In the genomic region with DNA sequence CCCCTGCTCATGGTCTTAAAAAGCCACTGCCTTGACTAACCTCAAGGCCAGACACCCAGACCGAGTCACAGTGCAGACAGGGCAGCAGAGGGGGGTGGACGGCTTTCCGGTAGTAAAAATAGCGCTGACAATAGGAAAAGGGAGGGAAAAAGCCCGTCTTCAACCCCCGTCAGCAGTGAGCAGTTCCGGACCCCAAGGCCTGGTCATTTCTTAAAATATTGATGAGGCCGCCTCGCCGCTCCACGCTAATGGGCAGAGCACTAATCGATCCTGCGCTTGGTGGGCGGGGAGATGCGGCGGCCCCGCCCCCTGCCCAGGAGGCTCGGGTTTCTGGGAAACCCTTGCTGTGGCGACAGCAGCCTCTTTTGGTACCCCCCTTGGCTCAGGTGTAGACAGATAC, we compare ENCODE assay signal across 9 mouse cellular contexts. TPM values are rescaled to one million over a fixed set of nuclear protein-coding genes. Genes with fewer than 3 reads are reported as not detected.
DNase-seq lines count a peak whose midpoint lies in the region; ATAC-seq and TF ChIP-seq lines count a peak whose summit lies in the region.
"Had no signal": no experiment of that assay in that cellular context is flagged by ENCODE, and none has a peak within 500 bp of the region (broad histone marks: within the 10 kb centered on the region; RNA-seq: fewer than 3 reads in every experiment).

No protein-coding gene starts in this region.

- 5% methylated on average over 19 of the region's 19 CpGs for WGBS in heart, embryonic 15.5 days
- 4% methylated on average over 19 of the region's 19 CpGs for WGBS in embryonic facial prominence, embryonic 14.5 days
- 2% methylated on average over 19 of the region's 19 CpGs for WGBS in kidney, postnatal 0 days
- 5% methylated on average over 19 of the region's 19 CpGs for WGBS in midbrain, postnatal 0 days

- H3K4me1 ChIP-seq in heart, embryonic 15.5 days (replicated peaks) = peaks cover 8% of the 10 kb centered on the region
- peaks cover 8% of the 10 kb centered on the region for H3K4me1 ChIP-seq in embryonic facial prominence, embryonic 14.5 days (ENCODE audit: control insufficient read depth, insufficient read depth, low read length)
- H3K4me1 ChIP-seq in kidney, postnatal 0 days (replicated peaks; ENCODE audit: insufficient read depth, low read length) = peaks cover 7% of the 10 kb centered on the region; the same call in 1 of the 2 replicates
- peaks cover 5% of the 10 kb centered on the region; the same call in 1 of the 2 replicates for H3K4me1 ChIP-seq in midbrain, postnatal 0 days (ENCODE audit: insufficient read depth, low read length)

- H3K9me3 ChIP-seq in heart, embryonic 15.5 days (replicated peaks) = no peaks in the 10 kb centered on the region
- no peaks in the 10 kb centered on the region for H3K9me3 ChIP-seq in embryonic facial prominence, embryonic 14.5 days (ENCODE audit: control insufficient read depth, low read length)
- H3K9me3 ChIP-seq in kidney, postnatal 0 days (replicated peaks; ENCODE audit: low read length) = no peaks in the 10 kb centered on the region
- H3K9me3 ChIP-seq in midbrain, postnatal 0 days (ENCODE audit: low read length) = no peaks in the 10 kb centered on the region
- H3K9me3 ChIP-seq: G1E had no signal

- H3K9ac ChIP-seq in heart, embryonic 15.5 days = 0 out of 2 replicates have a peak overlapping the region, but pooled peaks have one; percentile 17
- H3K9ac ChIP-seq in embryonic facial prominence, embryonic 14.5 days (ENCODE audit: low read depth, low read length) = peak overlapping the region; percentile 42
- peak overlapping the region; percentile 39; the same call in 1 of the 2 replicates for H3K9ac ChIP-seq in kidney, postnatal 0 days (ENCODE audit: low read depth, low read length)
- H3K9ac ChIP-seq in midbrain, postnatal 0 days (replicated peaks; ENCODE audit: low read length, poor library complexity, severe bottlenecking) = peak overlapping the region; percentile 63

- no peak for ATAC-seq in heart, embryonic 15.5 days (replicated peaks; ENCODE audit: insufficient number of reproducible peaks, insufficient read depth, low FRiP score, low read depth)
- no peak for ATAC-seq in embryonic facial prominence, embryonic 14.5 days (ENCODE audit: low read depth)
- ATAC-seq in kidney, postnatal 0 days (replicated peaks; ENCODE audit: low FRiP score, low read depth) = no peak
- ATAC-seq in midbrain, postnatal 0 days (ENCODE audit: low FRiP score) = no peak
- ATAC-seq in erythroid progenitor cell, adult 5-6 weeks (replicated peaks; ENCODE audit: low FRiP score, poor library complexity, severe bottlenecking) = no peak

- no peak for TF ChIP-seq CTCF in kidney, postnatal 0 days (IDR thresholded peaks at IDR 0.05; ENCODE audit: low read depth)
- no peak for TF ChIP-seq CTCF in midbrain, postnatal 0 days (IDR thresholded peaks at IDR 0.05)

- no peak for DNase-seq in heart, postnatal 10 days
- DNase-seq in embryonic facial prominence, embryonic 14.5 days (ENCODE audit: low spot score) = no peak
- peak; percentile 42 for DNase-seq in kidney, postnatal 0 days (ENCODE audit: low spot score)
- DNase-seq in midbrain, postnatal 0 days (ENCODE audit: low spot score) = no peak
- DNase-seq in gastrocnemius, postnatal 14 days = no peak
- DNase-seq in thymus, postnatal 4 days = no peak

- H3K4me3 ChIP-seq in heart, embryonic 15.5 days = peak overlapping the region; percentile 35
- peak overlapping the region; percentile 32 for H3K4me3 ChIP-seq in embryonic facial prominence, embryonic 14.5 days (ENCODE audit: low read depth, low read length)
- H3K4me3 ChIP-seq in kidney, postnatal 0 days (replicated peaks; ENCODE audit: low read depth, low read length) = peak overlapping the region; percentile 27
- peak overlapping the region; percentile 33 for H3K4me3 ChIP-seq in midbrain, postnatal 0 days (ENCODE audit: low read depth, low read length)

- peak overlapping the region; percentile 66 for H3K4me2 ChIP-seq in heart, embryonic 15.5 days
- H3K4me2 ChIP-seq in embryonic facial prominence, embryonic 14.5 days (ENCODE audit: low read depth, low read length) = peak overlapping the region; percentile 58
- peak overlapping the region; percentile 59 for H3K4me2 ChIP-seq in kidney, postnatal 0 days (ENCODE audit: low read length)
- peak overlapping the region; percentile 73 for H3K4me2 ChIP-seq in midbrain, postnatal 0 days (ENCODE audit: low read depth, low read length, poor library complexity, severe bottlenecking)

- intact Hi-C loops in heart, postnatal 10 days (cut with DNase I) = no loop called here
- intact Hi-C loops in gastrocnemius, postnatal 14 days (cut with DNase I; ENCODE audit: low total_unique reads) = no loop called here

- peaks cover 67% of the 10 kb centered on the region for H3K27me3 ChIP-seq in heart, embryonic 15.5 days
- no peaks in the 10 kb centered on the region for H3K27me3 ChIP-seq in embryonic facial prominence, embryonic 14.5 days (replicated peaks; ENCODE audit: control insufficient read depth, insufficient read depth, low read length)
- H3K27me3 ChIP-seq in kidney, postnatal 0 days (ENCODE audit: insufficient read depth, low read length) = no peaks in the 10 kb centered on the region
- no peaks in the 10 kb centered on the region for H3K27me3 ChIP-seq in midbrain, postnatal 0 days (ENCODE audit: insufficient read depth, low read length)

- H3K27ac ChIP-seq in heart, embryonic 15.5 days = no peak overlapping the region
- H3K27ac ChIP-seq in embryonic facial prominence, embryonic 14.5 days (replicated peaks; ENCODE audit: low read depth, low read length) = no peak overlapping the region
- H3K27ac ChIP-seq in kidney, postnatal 0 days = no peak overlapping the region
- H3K27ac ChIP-seq in midbrain, postnatal 0 days (ENCODE audit: low read depth, low read length) = 0 out of 2 replicates have a peak overlapping the region, but pooled peaks have one; percentile 12

- no peaks in the 10 kb centered on the region for H3K36me3 ChIP-seq in heart, embryonic 15.5 days
- H3K36me3 ChIP-seq in embryonic facial prominence, embryonic 14.5 days (ENCODE audit: control insufficient read depth, insufficient read depth, low read length) = no peaks in the 10 kb centered on the region
- H3K36me3 ChIP-seq in kidney, postnatal 0 days (ENCODE audit: insufficient read depth, low read length) = no peaks in the 10 kb centered on the region
- H3K36me3 ChIP-seq in midbrain, postnatal 0 days (ENCODE audit: insufficient read depth, low read length) = no peaks in the 10 kb centered on the region
- H3K36me3 ChIP-seq: G1E had no signal

RNA-seq across cellular contexts. Expression of gene Sh2b2, which starts 8.7 kb away (rescaled TPM):
- 1.1 and 2.3 TPM in 2 replicates for polyA plus RNA-seq in heart, embryonic 15.5 days (2015; fragmentation: Nextera tagmentation; extraction: Ambion mirVana)
- total RNA-seq in heart, postnatal 10 days (2021) = 1 to 10 TPM; 2.0 to 3.3 TPM
- 10.2 and 10.3 TPM in 2 replicates for polyA plus RNA-seq in embryonic facial prominence, embryonic 14.5 days (2014; fragmentation: Nextera tagmentation; extraction: Ambion mirVana)
- polyA plus RNA-seq in kidney, postnatal 0 days (2015; fragmentation: Nextera tagmentation; extraction: Ambion mirVana) = 3.1 and 4.1 TPM in 2 replicates
- total RNA-seq in midbrain, postnatal 0 days (2014; rRNA removed) = 51.2 and 58.0 TPM in 2 replicates
- 20.9 and 21.6 TPM in 2 replicates for polyA plus RNA-seq in midbrain, postnatal 0 days (2015; fragmentation: Nextera tagmentation; extraction: Ambion mirVana)
- 4.0 and 7.5 TPM in 2 replicates for total RNA-seq in erythroid progenitor cell, adult 5-6 weeks (2015; ENCODE audit: low replicate concordance)
- total RNA-seq in erythroid progenitor cell, adult 5-6 weeks (2017; ENCODE audit: low replicate concordance) = 0.13 and 2.3 TPM in 2 replicates
- total RNA-seq in gastrocnemius, postnatal 14 days (2021) = 1 to 10 TPM; 4.6 to 8.0 TPM
- polyA plus RNA-seq: G1E had no signal

RNA-seq across cellular contexts. Expression of gene Prkrip1, which starts 38.8 kb away (rescaled TPM):
- 33.6 and 34.6 TPM in 2 replicates for polyA plus RNA-seq in heart, embryonic 15.5 days (2015; fragmentation: Nextera tagmentation; extraction: Ambion mirVana)
- total RNA-seq in heart, postnatal 10 days (2021) = 10 to 100 TPM; 24.4 to 25.6 TPM
- polyA plus RNA-seq in embryonic facial prominence, embryonic 14.5 days (2014; fragmentation: Nextera tagmentation; extraction: Ambion mirVana) = 48.0 and 52.0 TPM in 2 replicates
- polyA plus RNA-seq in kidney, postnatal 0 days (2015; fragmentation: Nextera tagmentation; extraction: Ambion mirVana) = 44.2 and 46.6 TPM in 2 replicates
- 7.9 and 24.0 TPM in 2 replicates for total RNA-seq in midbrain, postnatal 0 days (2014; rRNA removed)
- 64.9 and 68.9 TPM in 2 replicates for polyA plus RNA-seq in midbrain, postnatal 0 days (2015; fragmentation: Nextera tagmentation; extraction: Ambion mirVana)
- 1.8 and 2.5 TPM in 2 replicates for total RNA-seq in erythroid progenitor cell, adult 5-6 weeks (2015; ENCODE audit: low replicate concordance)
- 23.2 and 25.9 TPM in 2 replicates for total RNA-seq in erythroid progenitor cell, adult 5-6 weeks (2017; ENCODE audit: low replicate concordance)
- 10 to 100 TPM; 24.2 to 25.1 TPM for total RNA-seq in gastrocnemius, postnatal 14 days (2021)
